ENCODE assay signal across 8 mouse cellular contexts in genomic region chr19:44195138-44195537, GRCm38 (mm10). TPM values are rescaled to one million over a fixed set of nuclear protein-coding genes. Genes with fewer than 3 reads are reported as not detected.
A peak's percentile ranks its signal among the peaks of the same experiment; 100 is the strongest.
DNase-seq lines count a peak whose midpoint lies in the region; ATAC-seq and TF ChIP-seq lines count a peak whose summit lies in the region.
"Had no signal": no experiment of that assay in that cellular context is flagged by ENCODE, and none has a peak within 500 bp of the region (broad histone marks: within the 10 kb centered on the region; RNA-seq: fewer than 3 reads in every experiment).

No protein-coding gene starts in this region.

- H3K9me3 ChIP-seq in lung, embryonic 14.5 days (ENCODE audit: low read depth, low read length), result no peaks in the 10 kb centered on the region
- H3K9me3 ChIP-seq: lung, embryonic 15.5 days had no signal

- ATAC-seq in lung, embryonic 14.5 days (ENCODE audit: insufficient read depth), result no peak

- no peaks in the 10 kb centered on the region; the same call in 1 of the 2 replicates for H3K4me1 ChIP-seq in cerebellum, adult 2 months (ENCODE audit: control insufficient read depth, insufficient read depth, low read length)
- H3K4me1 ChIP-seq in lung, embryonic 14.5 days (ENCODE audit: insufficient read depth), result no peaks in the 10 kb centered on the region
- H3K4me1 ChIP-seq: lung, embryonic 15.5 days had no signal

- no peak for TF ChIP-seq POLR2A in cerebellum, adult 2 months (IDR thresholded peaks at IDR 0.05; ENCODE audit: borderline replicate concordance, insufficient read depth, low read length)

- H3K27me3 ChIP-seq in cerebellum, adult 2 months (ENCODE audit: control insufficient read depth, insufficient read depth, low read length), result no peaks in the 10 kb centered on the region
- H3K27me3 ChIP-seq in lung, embryonic 14.5 days (ENCODE audit: insufficient read depth, low read length), result no peaks in the 10 kb centered on the region
- H3K27me3 ChIP-seq: lung, embryonic 15.5 days had no signal

- no peaks in the 10 kb centered on the region for H3K36me3 ChIP-seq in lung, embryonic 14.5 days (ENCODE audit: insufficient read depth)
- H3K36me3 ChIP-seq: lung, embryonic 15.5 days had no signal

- no peak overlapping the region for H3K27ac ChIP-seq in cerebellum, adult 2 months (ENCODE audit: insufficient read depth, low read length)
- no peak overlapping the region for H3K27ac ChIP-seq in lung, embryonic 14.5 days (ENCODE audit: low read depth)
- H3K27ac ChIP-seq: lung, embryonic 15.5 days had no signal

- no peak overlapping the region for H3K9ac ChIP-seq in lung, embryonic 14.5 days
- H3K9ac ChIP-seq: lung, embryonic 15.5 days had no signal

- H3K4me3 ChIP-seq in cerebellum, adult 2 months (replicated peaks; ENCODE audit: insufficient read depth, low read depth, low read length), result no peak overlapping the region
- H3K4me3 ChIP-seq in lung, embryonic 14.5 days (ENCODE audit: low read depth, low read length), result no peak overlapping the region
- H3K4me3 ChIP-seq: lung, embryonic 15.5 days had no signal

- H3K4me2 ChIP-seq in lung, embryonic 14.5 days, result no peak overlapping the region
- H3K4me2 ChIP-seq: lung, embryonic 15.5 days had no signal

- WGBS in cerebellum, adult 2 months, result 2% methylated on average over 7 of the region's 7 CpGs
- 12% methylated on average over 7 of the region's 7 CpGs for WGBS in lung, embryonic 14.5 days

- TF ChIP-seq CTCF in cerebellum, adult 2 months (IDR thresholded peaks at IDR 0.05; ENCODE audit: borderline replicate concordance, insufficient read depth, low read depth, low read length), result peak; percentile 87
- peak; percentile 89 for TF ChIP-seq CTCF in lung, embryonic 14.5 days (IDR thresholded peaks at IDR 0.05; ENCODE audit: low read depth)

- DNase-seq in CD4-positive helper T cell, adult 2 months (ENCODE audit: low read depth, low spot score), result peak; percentile 52
- DNase-seq in MN1 (ENCODE audit: low spot score), result peak; percentile 62
- DNase-seq in cerebellum, adult 2 months, result peak; percentile 72 to 78
- peak; percentile 39 to 54 for DNase-seq in frontal cortex, postnatal 10 days (ENCODE audit: low spot score in 2 of 2)
- DNase-seq in kidney, postnatal 36 days, result peak; percentile 41 to 85
- DNase-seq in lung, embryonic 14.5 days, result peak; percentile 87
- DNase-seq in right cerebral cortex, postnatal 14 days, result peak; percentile 78

RNA-seq across cellular contexts. Expression of gene Pkd2l1, which starts 2.9 kb away (rescaled TPM):
- polyA plus RNA-seq in cerebellum, adult 2 months (2012; rRNA removed), result 5.3 and 8.2 TPM in 2 replicates
- not detected in 2 replicates for polyA plus RNA-seq in lung, embryonic 14.5 days (2014; fragmentation: Nextera tagmentation; extraction: Ambion mirVana)

RNA-seq across cellular contexts. Expression of gene Scd3, which starts 7.9 kb away (rescaled TPM):
- polyA plus RNA-seq in cerebellum, adult 2 months (2012; rRNA removed), result 20.5 and 20.9 TPM in 2 replicates
- 0.20 TPM in 2 replicates for polyA plus RNA-seq in lung, embryonic 14.5 days (2014; fragmentation: Nextera tagmentation; extraction: Ambion mirVana)

RNA-seq across cellular contexts. Expression of gene Bloc1s2, which starts 48.9 kb away (rescaled TPM):
- polyA plus RNA-seq in cerebellum, adult 2 months (2012; rRNA removed), result 81.0 and 82.4 TPM in 2 replicates
- polyA plus RNA-seq in lung, embryonic 14.5 days (2014; fragmentation: Nextera tagmentation; extraction: Ambion mirVana), result 86.5 and 89.7 TPM in 2 replicates

RNA-seq across cellular contexts. Expression of gene Cwf19l1, which starts 59.5 kb away (rescaled TPM):
- 26.3 and 28.8 TPM in 2 replicates for polyA plus RNA-seq in cerebellum, adult 2 months (2012; rRNA removed)
- 32.8 and 36.3 TPM in 2 replicates for polyA plus RNA-seq in lung, embryonic 14.5 days (2014; fragmentation: Nextera tagmentation; extraction: Ambion mirVana)

Comparison
In these comparisons a context has a peak if more than half of its experiments do, and no peak if none do; other contexts are left out.
1. RNA of gene Scd3, which starts 7.9 kb away (polyA plus RNA-seq): 20.5 to 20.9 TPM in cerebellum, adult 2 months; 0.20 TPM in lung, embryonic 14.5 days; every median in the first group is over 10 times any median in the second.
2. Peak in every context shown above with its lines, with median percentiles within 50 percentile points of each other: DNase-seq.